In the genomic region with DNA sequence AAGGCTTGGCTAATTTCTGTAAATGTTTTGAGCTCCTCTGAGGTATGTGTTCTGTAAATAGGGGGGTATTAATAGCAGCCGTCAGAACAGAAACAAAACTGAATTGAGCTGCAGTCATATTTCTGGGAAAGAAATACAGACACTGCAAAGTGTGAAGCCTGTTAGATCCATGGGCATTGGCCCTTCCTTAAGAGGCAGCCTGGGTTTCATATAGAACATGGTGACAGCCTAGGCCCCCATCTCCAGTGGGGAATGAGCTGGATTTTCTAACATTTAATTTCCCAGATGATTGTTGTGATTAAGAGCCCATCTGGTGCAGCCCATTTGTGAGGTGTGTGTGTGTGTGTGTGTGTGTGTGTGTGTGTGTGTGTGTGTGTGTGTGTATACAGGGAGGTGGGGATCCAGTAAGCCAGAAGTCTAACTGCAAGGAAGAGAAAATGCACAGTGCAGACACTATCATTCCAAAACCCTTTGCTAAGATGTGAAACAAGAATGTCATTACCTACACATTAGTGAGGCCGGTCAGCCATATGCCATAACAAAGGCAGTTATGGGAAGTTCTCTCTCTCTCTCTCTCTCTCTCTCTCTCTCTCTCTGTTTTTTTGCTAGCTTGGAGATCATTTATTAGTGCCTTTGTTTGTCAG, we compare ENCODE assay signal across 17 mouse cellular contexts.
A peak's percentile ranks its signal among the peaks of the same experiment; 100 is the strongest.
DNase-seq lines count a peak whose midpoint lies in the region; ATAC-seq and TF ChIP-seq lines count a peak whose summit lies in the region.
"Had no signal": no experiment of that assay in that cellular context is flagged by ENCODE, and none has a peak within 500 bp of the region (broad histone marks: within the 10 kb centered on the region; RNA-seq: fewer than 3 reads in every experiment).

No protein-coding gene starts in this region.

- H3K36me3 ChIP-seq in intestine, embryonic 14.5 days (ENCODE audit: control insufficient read depth, insufficient read depth, low read length): no peaks in the 10 kb centered on the region
- H3K36me3 ChIP-seq in intestine, postnatal 0 days (ENCODE audit: control insufficient read depth, insufficient read depth): no peaks in the 10 kb centered on the region
- peaks cover 19% of the 10 kb centered on the region for H3K36me3 ChIP-seq in embryonic facial prominence, embryonic 13.5 days
- no peaks in the 10 kb centered on the region for H3K36me3 ChIP-seq in hindbrain, embryonic 14.5 days (replicated peaks; ENCODE audit: control insufficient read depth, insufficient read depth)
- H3K36me3 ChIP-seq in myocyte (ENCODE audit: control insufficient read depth, insufficient read depth): no peaks in the 10 kb centered on the region
- H3K36me3 ChIP-seq: G1E; heart, embryonic 15.5 days; kidney, embryonic 15.5 days had no signal

- no peak overlapping the region for H3K9ac ChIP-seq in intestine, embryonic 14.5 days (ENCODE audit: low read length)
- no peak overlapping the region for H3K9ac ChIP-seq in intestine, postnatal 0 days (ENCODE audit: low read depth, low read length)
- no peak overlapping the region for H3K9ac ChIP-seq in embryonic facial prominence, embryonic 13.5 days
- no peak overlapping the region for H3K9ac ChIP-seq in hindbrain, embryonic 14.5 days
- H3K9ac ChIP-seq: heart, embryonic 15.5 days; kidney, embryonic 15.5 days; liver, embryonic 14.5 days had no signal

- H3K4me2 ChIP-seq in intestine, embryonic 14.5 days (ENCODE audit: low read length): no peak overlapping the region
- no peak overlapping the region for H3K4me2 ChIP-seq in intestine, postnatal 0 days (replicated peaks; ENCODE audit: low read depth)
- no peak overlapping the region for H3K4me2 ChIP-seq in embryonic facial prominence, embryonic 13.5 days
- no peak overlapping the region for H3K4me2 ChIP-seq in hindbrain, embryonic 14.5 days (replicated peaks)
- H3K4me2 ChIP-seq in myocyte (ENCODE audit: low read depth): peak overlapping the region; percentile 66
- H3K4me2 ChIP-seq: heart, embryonic 15.5 days; kidney, embryonic 15.5 days had no signal

- peaks cover 4% of the 10 kb centered on the region for H3K79me2 ChIP-seq in myocyte (ENCODE audit: control insufficient read depth, insufficient read depth)

- no peak overlapping the region for H3K4me3 ChIP-seq in intestine, embryonic 14.5 days (ENCODE audit: low read depth, low read length)
- no peak overlapping the region for H3K4me3 ChIP-seq in intestine, postnatal 0 days (ENCODE audit: low read depth, low read length)
- no peak overlapping the region for H3K4me3 ChIP-seq in embryonic facial prominence, embryonic 13.5 days
- H3K4me3 ChIP-seq in hindbrain, embryonic 14.5 days (replicated peaks; ENCODE audit: low read length): no peak overlapping the region
- H3K4me3 ChIP-seq in myocyte: no peak overlapping the region
- no peak overlapping the region for H3K4me3 ChIP-seq in cerebellum, adult 2 months (replicated peaks; ENCODE audit: insufficient read depth, low read depth, low read length)
- H3K4me3 ChIP-seq: heart, embryonic 15.5 days; kidney, embryonic 15.5 days had no signal

- 52% methylated on average over 2 of the region's 2 CpGs for WGBS in intestine, embryonic 14.5 days
- 68% methylated on average over 2 of the region's 2 CpGs for WGBS in intestine, postnatal 0 days
- 71% methylated on average over 2 of the region's 2 CpGs for WGBS in embryonic facial prominence, embryonic 13.5 days
- 64% methylated on average over 2 of the region's 2 CpGs for WGBS in hindbrain, embryonic 14.5 days
- WGBS in cerebellum, adult 2 months: 97% methylated on average over 2 of the region's 2 CpGs

- H3K27ac ChIP-seq in intestine, embryonic 14.5 days (ENCODE audit: low read depth): peak overlapping the region; percentile 1; the same call in 1 of the 2 replicates
- H3K27ac ChIP-seq in intestine, postnatal 0 days (ENCODE audit: low read depth, low read length): no peak overlapping the region
- H3K27ac ChIP-seq in embryonic facial prominence, embryonic 13.5 days: peak overlapping the region; percentile 18
- H3K27ac ChIP-seq in hindbrain, embryonic 14.5 days: peak overlapping the region; percentile 74
- no peak overlapping the region for H3K27ac ChIP-seq in cerebellum, adult 2 months (ENCODE audit: insufficient read depth, low read length)
- H3K27ac ChIP-seq: heart, embryonic 15.5 days; kidney, embryonic 15.5 days; liver, embryonic 14.5 days had no signal

- no peak for TF ChIP-seq POLR2A in myocyte (IDR thresholded peaks at IDR 0.05; ENCODE audit: insufficient read length, low read depth)
- no peak for TF ChIP-seq POLR2A in cerebellum, adult 2 months (IDR thresholded peaks at IDR 0.05; ENCODE audit: borderline replicate concordance, insufficient read depth, low read length)

- no peak for DNase-seq in intestine, embryonic 14.5 days (ENCODE audit: low spot score)
- DNase-seq in hindbrain, embryonic 14.5 days (ENCODE audit: low spot score): no peak
- no peak for DNase-seq in cerebellum, adult 2 months
- no peak for DNase-seq in left cerebral cortex, postnatal 25 days (ENCODE audit: low spot score in 2 of 2)
- DNase-seq: cerebellum, adult 18-20 months; heart, adult 18-20 months; lung, postnatal 14 days; right cerebral cortex, postnatal 4 days; thymus, adult 2 months had no signal

- H3K4me1 ChIP-seq in intestine, embryonic 14.5 days (replicated peaks; ENCODE audit: control insufficient read depth, insufficient read depth, low read length): peaks cover 8% of the 10 kb centered on the region
- no peaks in the 10 kb centered on the region for H3K4me1 ChIP-seq in intestine, postnatal 0 days (replicated peaks; ENCODE audit: control insufficient read depth, insufficient read depth, low read length)
- H3K4me1 ChIP-seq in embryonic facial prominence, embryonic 13.5 days: peaks cover 31% of the 10 kb centered on the region
- H3K4me1 ChIP-seq in hindbrain, embryonic 14.5 days (replicated peaks; ENCODE audit: control insufficient read depth, insufficient read depth, low read length): peaks cover 13% of the 10 kb centered on the region; the same call in 1 of the 2 replicates
- no peaks in the 10 kb centered on the region for H3K4me1 ChIP-seq in cerebellum, adult 2 months (ENCODE audit: control insufficient read depth, insufficient read depth, low read length)

- no peak for TF ChIP-seq CTCF in intestine, postnatal 0 days (IDR thresholded peaks at IDR 0.05; ENCODE audit: low read depth)
- TF ChIP-seq CTCF in cerebellum, adult 2 months (IDR thresholded peaks at IDR 0.05; ENCODE audit: borderline replicate concordance, insufficient read depth, low read depth, low read length): no peak

- no peaks in the 10 kb centered on the region for H3K27me3 ChIP-seq in intestine, embryonic 14.5 days (replicated peaks; ENCODE audit: control insufficient read depth, insufficient read depth, low read length)
- H3K27me3 ChIP-seq in intestine, postnatal 0 days (replicated peaks; ENCODE audit: control insufficient read depth, insufficient read depth, low read length): no peaks in the 10 kb centered on the region
- H3K27me3 ChIP-seq in embryonic facial prominence, embryonic 13.5 days: no peaks in the 10 kb centered on the region
- H3K27me3 ChIP-seq in hindbrain, embryonic 14.5 days (ENCODE audit: control insufficient read depth, insufficient read depth, low read length): no peaks in the 10 kb centered on the region
- H3K27me3 ChIP-seq in myocyte (ENCODE audit: control insufficient read depth, insufficient read depth, insufficient read length): no peaks in the 10 kb centered on the region
- H3K27me3 ChIP-seq in cerebellum, adult 2 months (ENCODE audit: control insufficient read depth, insufficient read depth, low read length): no peaks in the 10 kb centered on the region
- H3K27me3 ChIP-seq: heart, embryonic 15.5 days; kidney, embryonic 15.5 days had no signal

- ATAC-seq in intestine, embryonic 14.5 days (replicated peaks; ENCODE audit: low FRiP score, low TSS enrichment, low read depth): no peak
- ATAC-seq in intestine, postnatal 0 days: no peak
- ATAC-seq in embryonic facial prominence, embryonic 13.5 days (ENCODE audit: insufficient number of reproducible peaks, insufficient read depth, low FRiP score, low TSS enrichment, low read depth): no peak
- no peak; the same call in 1 of the 2 replicates for ATAC-seq in hindbrain, embryonic 14.5 days (ENCODE audit: low FRiP score)
- ATAC-seq: inflammation-experienced regulatory T-cells, adult 6 months had no signal

- no peak overlapping the region for H3ac ChIP-seq in myocyte (ENCODE audit: control insufficient read depth, insufficient read length)

- intact Hi-C loops in left cerebral cortex, postnatal 25 days (cut with DNase I): no loop called here

- H3K9me3 ChIP-seq in intestine, embryonic 14.5 days (ENCODE audit: control insufficient read depth, low read length): no peaks in the 10 kb centered on the region
- no peaks in the 10 kb centered on the region for H3K9me3 ChIP-seq in intestine, postnatal 0 days (ENCODE audit: control insufficient read depth)
- H3K9me3 ChIP-seq in embryonic facial prominence, embryonic 13.5 days: no peaks in the 10 kb centered on the region
- H3K9me3 ChIP-seq in hindbrain, embryonic 14.5 days (ENCODE audit: control insufficient read depth, low read length): no peaks in the 10 kb centered on the region
- H3K9me3 ChIP-seq: G1E; heart, embryonic 15.5 days; kidney, embryonic 15.5 days had no signal

TF ChIP-seq in myocyte, 11 proteins besides CTCF, POLR2A, EP300 and RAD21:
- no peak for TF ChIP-seq CEBPB (IDR thresholded peaks at IDR 0.05; ENCODE audit: insufficient read depth, poor library complexity, severe bottlenecking)
TF ChIP-seq in myocyte: peak in this region for 0.

Comparison
In these comparisons a context has a peak if more than half of its experiments do, and no peak if none do; other contexts are left out.
1. H3K27ac ChIP-seq: peak in intestine, embryonic 14.5 days (single experiment), embryonic facial prominence, embryonic 13.5 days (single experiment) and hindbrain, embryonic 14.5 days (single experiment); none in intestine, postnatal 0 days (single experiment) and cerebellum, adult 2 months (single experiment).